Mouse (Mus musculus) activated CD4-positive, CD25-positive, alpha-beta regulatory T cell, adult 9 weeks (primary cell): ENCODE results near the gene Cfap97d2. TPM values are rescaled to one million over a fixed set of nuclear protein-coding genes. Genes with fewer than 3 reads are reported as not detected.

ENCODE experiments used
- polyA plus RNA-seq: library from polyadenylated mRNA; unstranded; fragments of 100-300 nt; shearing (Covaris generic); gene quantifications from one replicate; pipeline ENCODE4 v1.2.1, GENCODE M21; 2017

The Cfap97d2 gene
- polyA plus RNA-seq = not detected

DNA sequence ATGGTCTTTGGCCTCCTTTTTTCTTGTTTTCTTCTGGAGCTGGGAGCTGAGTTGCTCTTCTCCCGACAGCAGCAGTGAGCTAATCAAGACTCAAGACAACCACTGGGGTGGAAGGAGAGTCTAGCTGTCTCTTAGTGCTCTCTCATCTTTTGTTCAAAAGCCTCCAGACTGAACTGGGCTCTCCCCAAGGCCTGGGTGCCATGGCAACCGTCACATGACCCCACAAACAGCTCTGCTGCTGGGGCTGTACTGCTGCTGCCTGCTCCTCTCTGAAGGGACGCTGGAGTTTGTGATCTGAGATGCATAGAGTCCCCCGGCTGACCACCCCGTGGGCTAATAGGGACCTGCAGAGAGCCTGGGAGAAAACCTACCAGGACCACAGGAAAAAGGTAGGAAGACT, at the start of gene Cfap97d2:
Gene Cfap97d2 (plus strand): TSS at position 222 of the 400 bp plus-strand sequence.

GRCm38 (mm10) chr8:13677413-13677883, 28.2 kb upstream of the Cfap97d2 start, which contains the start of gene Rasa3:
Gene Rasa3, minus strand, starts transcription at chr8:13677603.

DNA sequence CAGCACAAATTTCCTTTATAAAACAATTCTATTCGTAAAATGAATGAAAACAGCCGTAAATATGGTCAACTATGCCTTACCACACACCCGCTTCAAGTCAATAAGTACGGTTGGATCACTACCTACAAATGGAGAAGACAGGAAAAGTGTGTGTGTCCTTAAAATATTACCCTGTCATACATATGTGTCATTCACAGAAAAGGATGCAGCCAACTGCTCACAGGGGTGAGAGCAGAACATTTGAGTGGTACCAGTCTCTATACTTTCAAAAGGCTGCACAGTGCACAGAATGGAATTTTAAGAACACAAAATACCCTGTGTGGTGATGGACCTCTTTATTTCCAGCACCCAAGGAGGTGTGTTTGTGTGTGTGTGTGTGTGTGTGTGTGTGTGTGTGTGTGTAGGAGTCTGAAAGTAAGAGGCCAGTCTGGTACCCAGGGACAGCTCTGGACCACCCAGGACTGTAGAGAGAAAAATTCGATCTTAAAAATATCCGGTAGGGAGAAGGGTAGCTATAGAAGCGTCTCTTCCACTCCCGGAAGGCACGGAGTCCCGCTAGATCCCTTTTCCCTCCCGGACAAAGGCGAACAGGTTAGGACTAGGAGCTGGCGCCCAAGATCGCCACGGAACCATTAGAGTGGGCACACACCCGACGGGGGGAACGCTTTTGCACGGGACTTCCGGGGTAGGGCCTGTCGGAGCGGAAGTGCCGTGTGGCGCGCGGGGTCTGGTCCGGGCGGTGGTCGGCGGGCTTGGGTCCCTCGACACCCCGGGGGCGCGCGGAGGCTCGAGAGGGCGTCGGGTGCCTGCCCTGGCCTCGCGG, 51.5 kb downstream of the Cfap97d2 start, which contains the start of gene Cdc16:
Gene Cdc16 (plus strand): TSS at position 695 of the 823 bp plus-strand sequence.

DNA sequence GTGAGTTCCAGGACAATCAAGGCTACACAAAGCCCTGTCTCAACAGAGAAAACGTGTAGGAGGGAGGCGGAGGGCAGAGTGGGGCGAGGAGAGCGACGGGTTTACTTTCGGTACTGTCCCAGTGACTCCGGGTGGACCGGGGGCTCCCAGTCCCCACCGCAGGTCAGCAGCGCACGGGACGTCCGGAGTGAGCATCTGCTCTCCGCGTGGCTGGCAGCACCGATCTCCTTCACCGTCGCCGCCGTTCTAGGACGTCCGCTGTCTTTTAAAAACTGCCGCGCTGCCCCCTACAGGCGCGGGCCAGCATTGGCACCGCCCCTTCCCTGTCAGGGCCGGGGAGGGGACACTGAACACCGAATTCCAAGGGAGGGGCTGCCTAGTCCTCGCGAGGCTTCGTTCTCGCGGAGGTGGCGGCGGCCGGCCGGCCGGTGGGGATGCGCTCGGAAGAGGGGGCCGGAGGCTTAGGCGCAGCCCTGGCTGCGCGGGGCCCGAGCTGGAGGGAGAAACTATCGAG, 79.6 kb downstream of the Cfap97d2 start, which contains the start of gene Upf3a:
Gene Upf3a (plus strand): TSS at position 366 of the 514 bp plus-strand sequence.

Other genes starting within 250 kb of the Cfap97d2 start
- gene Gas6, start 211.4 kb upstream of the Cfap97d2 start, polyA plus RNA-seq = not detected
- not detected for gene 1700029H14Rik, start 143.4 kb upstream of the Cfap97d2 start, polyA plus RNA-seq
- 208 TPM for gene Rasa3, start 28.3 kb upstream of the Cfap97d2 start, polyA plus RNA-seq
- 28.8 TPM for gene Cdc16, start 51.8 kb downstream of the Cfap97d2 start, polyA plus RNA-seq
- gene Upf3a, start 79.7 kb downstream of the Cfap97d2 start, polyA plus RNA-seq = 30.8 TPM
- 0.09 TPM for gene AF366264, start 132.5 kb downstream of the Cfap97d2 start, polyA plus RNA-seq
- gene Champ1, start 163.8 kb downstream of the Cfap97d2 start, polyA plus RNA-seq = 42.5 TPM
- gene Coprs, start 184.4 kb downstream of the Cfap97d2 start, polyA plus RNA-seq = 0.92 TPM